Mouse (Mus musculus): ENCODE measurements around the gene Abhd16a. TPM values are rescaled to one million over a fixed set of nuclear protein-coding genes. Genes with fewer than 3 reads are reported as not detected.
A peak's percentile ranks its signal among the peaks of the same experiment; 100 is the strongest.

The Abhd16a gene
- polyA plus RNA-seq, 1 experiment from 2014 or later: 49.3 TPM

- Histone ChIP-seq H3K9ac (replicated peaks) (no peak overlapping the region), H3K27me3 (ENCODE audit: insufficient read depth, low read length) (0 out of 2 replicates have a peak, but pooled peaks cover 7% of the 10 kb centered on the region), H3K27ac (ENCODE audit: low read depth) (no peak overlapping the region), H3K36me3 (replicated peaks; ENCODE audit: insufficient read depth, low read length) (no peaks in the 10 kb centered on the region), H3K4me2 (ENCODE audit: low read depth, low read length) (no peak overlapping the region), H3K9me3 (ENCODE audit: low read length) (no peaks in the 10 kb centered on the region), H3K4me3 (ENCODE audit: low read depth, low read length) (no peak overlapping the region), H3K4me1 (ENCODE audit: insufficient read depth) (0 out of 2 replicates have a peak, but pooled peaks cover 2% of the 10 kb centered on the region)
- DNase-seq: no peak
- TF ChIP-seq EP300 (IDR thresholded peaks at IDR 0.05; ENCODE audit: low read depth): no peak
- no peak for TF ChIP-seq CTCF (IDR thresholded peaks at IDR 0.05; ENCODE audit: low read depth)
- WGBS (ENCODE audit: insufficient replicate concordance): 36% methylated on average over 17 of the region's 17 CpGs
- no peak for ATAC-seq
Observed at GRCm38 (mm10) chr17:35074097-35074496, 15.0 kb upstream of the Abhd16a start.

GRCm38 (mm10) chr17:35076507-35077176 lies 12.4 kb upstream of the Abhd16a start, which contains the start of gene Ly6g6e:
TSS of gene Ly6g6e (plus strand) at chr17:35076902.
- Histone ChIP-seq H3K27ac (ENCODE audit: low read depth) (peak within 1 kb of the TSS; percentile 41; the same call in 1 of the 2 replicates), H3K27me3 (ENCODE audit: insufficient read depth, low read length) (0 out of 2 replicates have a peak, but pooled peaks cover 4% of the 10 kb centered on the region), H3K4me3 (ENCODE audit: low read depth, low read length) (0 out of 2 replicates have a peak within 1 kb of the TSS, but pooled peaks have one; percentile 12), H3K36me3 (replicated peaks; ENCODE audit: insufficient read depth, low read length) (no peaks in the 10 kb centered on the region), H3K4me1 (ENCODE audit: insufficient read depth) (peaks cover 14% of the 10 kb centered on the region), H3K9me3 (ENCODE audit: low read length) (no peaks in the 10 kb centered on the region), H3K9ac (replicated peaks) (peak within 1 kb of the TSS; percentile 22), H3K4me2 (ENCODE audit: low read depth, low read length) (peak within 1 kb of the TSS; percentile 53)
- ATAC-seq: no peak
- 40% methylated on average over 10 of the region's 10 CpGs for WGBS (ENCODE audit: insufficient replicate concordance)
- TF ChIP-seq CTCF (IDR thresholded peaks at IDR 0.05; ENCODE audit: low read depth) (no peak), EP300 (IDR thresholded peaks at IDR 0.05; ENCODE audit: low read depth) (no peak)
- DNase-seq: no peak

GRCm38 (mm10) chr17:35077285-35077684 lies 11.8 kb upstream of the Abhd16a start:
- WGBS (ENCODE audit: insufficient replicate concordance): 39% methylated on average over 2 of the region's 2 CpGs
- Histone ChIP-seq H3K4me1 (ENCODE audit: insufficient read depth) (peaks cover 14% of the 10 kb centered on the region), H3K9ac (replicated peaks) (no peak overlapping the region; the same call in 1 of the 2 replicates), H3K9me3 (ENCODE audit: low read length) (no peaks in the 10 kb centered on the region), H3K27me3 (ENCODE audit: insufficient read depth, low read length) (0 out of 2 replicates have a peak, but pooled peaks cover 4% of the 10 kb centered on the region), H3K4me2 (ENCODE audit: low read depth, low read length) (peak overlapping the region; percentile 53; the same call in 1 of the 2 replicates), H3K27ac (ENCODE audit: low read depth) (peak overlapping the region; percentile 41; the same call in 1 of the 2 replicates), H3K36me3 (replicated peaks; ENCODE audit: insufficient read depth, low read length) (no peaks in the 10 kb centered on the region), H3K4me3 (ENCODE audit: low read depth, low read length) (0 out of 2 replicates have a peak overlapping the region, but pooled peaks have one; percentile 12)
- no peak for DNase-seq
- no peak for ATAC-seq
- TF ChIP-seq CTCF (IDR thresholded peaks at IDR 0.05; ENCODE audit: low read depth) (no peak), EP300 (IDR thresholded peaks at IDR 0.05; ENCODE audit: low read depth) (no peak)

GRCm38 (mm10) chr17:35077786-35078233 lies 11.3 kb upstream of the Abhd16a start, which contains the start of gene Ly6g6d:
TSS of gene Ly6g6d (minus strand) at chr17:35078065.
- H3K4me3 ChIP-seq (ENCODE audit: low read depth, low read length): 0 out of 2 replicates have a peak within 1 kb of the TSS, but pooled peaks have one; percentile 12
- peak within 1 kb of the TSS; percentile 41; the same call in 1 of the 2 replicates for H3K27ac ChIP-seq (ENCODE audit: low read depth)
- 9% methylated on average over 12 of the region's 14 CpGs for WGBS (ENCODE audit: insufficient replicate concordance)
- peak; percentile 42; the same call in 1 of the 2 replicates for ATAC-seq
- peaks cover 14% of the 10 kb centered on the region for H3K4me1 ChIP-seq (ENCODE audit: insufficient read depth)
- 0 out of 2 replicates have a peak, but pooled peaks cover 4% of the 10 kb centered on the region for H3K27me3 ChIP-seq (ENCODE audit: insufficient read depth, low read length)
- H3K9me3 ChIP-seq (ENCODE audit: low read length): no peaks in the 10 kb centered on the region
- peak within 1 kb of the TSS; percentile 22 for H3K9ac ChIP-seq (replicated peaks)
- peak; percentile 55 for DNase-seq
- TF ChIP-seq CTCF (IDR thresholded peaks at IDR 0.05; ENCODE audit: low read depth) (peak; percentile 63), EP300 (IDR thresholded peaks at IDR 0.05; ENCODE audit: low read depth) (no peak)
- H3K4me2 ChIP-seq (ENCODE audit: low read depth, low read length): peak within 1 kb of the TSS; percentile 53
- no peaks in the 10 kb centered on the region for H3K36me3 ChIP-seq (replicated peaks; ENCODE audit: insufficient read depth, low read length)

- ATAC-seq (peak; percentile 85), DNase-seq (peak; percentile 54)
- peak overlapping the region; percentile 50 for H3K27ac ChIP-seq (ENCODE audit: low read depth)
- H3K9me3 ChIP-seq (ENCODE audit: low read length): no peaks in the 10 kb centered on the region
- WGBS (ENCODE audit: insufficient replicate concordance): 28% methylated on average over 9 of the region's 9 CpGs
- peaks cover 14% of the 10 kb centered on the region for H3K4me1 ChIP-seq (ENCODE audit: insufficient read depth)
- H3K9ac ChIP-seq (replicated peaks): peak overlapping the region; percentile 33; the same call in 1 of the 2 replicates
- TF ChIP-seq CTCF (IDR thresholded peaks at IDR 0.05; ENCODE audit: low read depth): peak; percentile 57
- peak; percentile 88 for TF ChIP-seq EP300 (IDR thresholded peaks at IDR 0.05; ENCODE audit: low read depth)
- 0 out of 2 replicates have a peak, but pooled peaks cover 4% of the 10 kb centered on the region for H3K27me3 ChIP-seq (ENCODE audit: insufficient read depth, low read length)
- H3K36me3 ChIP-seq (replicated peaks; ENCODE audit: insufficient read depth, low read length): no peaks in the 10 kb centered on the region
- H3K4me3 ChIP-seq (ENCODE audit: low read depth, low read length): peak overlapping the region; percentile 17; the same call in 1 of the 2 replicates
- peak overlapping the region; percentile 51 for H3K4me2 ChIP-seq (ENCODE audit: low read depth, low read length)
Observed at GRCm38 (mm10) chr17:35079778-35080177, 9.3 kb upstream of the Abhd16a start.

GRCm38 (mm10) chr17:35080248-35080647 lies 8.8 kb upstream of the Abhd16a start:
- WGBS (ENCODE audit: insufficient replicate concordance): 32% methylated on average over 6 of the region's 6 CpGs
- Histone ChIP-seq H3K4me1 (ENCODE audit: insufficient read depth) (peaks cover 14% of the 10 kb centered on the region), H3K4me3 (ENCODE audit: low read depth, low read length) (peak overlapping the region; percentile 17; the same call in 1 of the 2 replicates)

More at GRCm38 (mm10) chr17:35080248-35080647, 8.8 kb upstream of the Abhd16a start:
- peak; percentile 48 for ATAC-seq
- peak overlapping the region; percentile 50 for H3K27ac ChIP-seq (ENCODE audit: low read depth)
- peak overlapping the region; percentile 33; the same call in 1 of the 2 replicates for H3K9ac ChIP-seq (replicated peaks)
- H3K27me3 ChIP-seq (ENCODE audit: insufficient read depth, low read length): 0 out of 2 replicates have a peak, but pooled peaks cover 4% of the 10 kb centered on the region
- no peaks in the 10 kb centered on the region for H3K36me3 ChIP-seq (replicated peaks; ENCODE audit: insufficient read depth, low read length)
- no peaks in the 10 kb centered on the region for H3K9me3 ChIP-seq (ENCODE audit: low read length)
- no peak for TF ChIP-seq EP300 (IDR thresholded peaks at IDR 0.05; ENCODE audit: low read depth)
- DNase-seq: no peak
- peak overlapping the region; percentile 51 for H3K4me2 ChIP-seq (ENCODE audit: low read depth, low read length)

All from liver, postnatal 0 days (tissue).